In the genomic region with DNA sequence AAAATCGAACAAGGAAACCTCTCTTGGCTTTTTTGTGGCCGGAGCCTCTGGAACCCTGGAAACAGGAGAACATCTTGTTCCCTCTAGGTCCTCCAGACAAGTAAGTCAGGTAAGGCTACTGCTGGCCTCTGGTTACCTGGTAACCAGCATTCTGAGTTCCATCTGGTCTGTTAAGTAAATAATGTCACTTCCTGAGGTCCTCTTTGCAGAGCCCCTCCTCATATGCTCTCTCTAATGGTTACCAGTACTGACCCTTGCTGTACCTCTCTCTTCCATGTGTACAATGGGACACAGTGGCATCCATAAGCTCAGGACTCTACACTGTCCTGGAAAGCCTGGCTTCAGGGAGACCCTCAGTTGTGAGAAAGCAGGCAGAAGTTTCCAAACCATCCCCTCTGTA, we compare ENCODE assay signal across 26 mouse cellular contexts. TPM values are rescaled to one million over a fixed set of nuclear protein-coding genes. Genes with fewer than 3 reads are reported as not detected.
"Had no signal": no experiment of that assay in that cellular context is flagged by ENCODE, and none has a peak within 500 bp of the region (broad histone marks: within the 10 kb centered on the region; RNA-seq: fewer than 3 reads in every experiment).

Gm6309 (minus strand) TSS at position 101 of the 400 bp plus-strand sequence.

RNA-seq across cellular contexts. Expression of gene Gm6309, which starts in this region (rescaled TPM):
- polyA plus RNA-seq: heart, embryonic 11.5 days; heart, embryonic 12.5 days; heart, embryonic 13.5 days; heart, embryonic 14.5 days; heart, embryonic 15.5 days; heart, embryonic 16.5 days; heart, postnatal 0 days; hindbrain, embryonic 10.5 days; hindbrain, embryonic 11.5 days; hindbrain, embryonic 12.5 days; hindbrain, embryonic 13.5 days; hindbrain, embryonic 14.5 days; hindbrain, embryonic 15.5 days; hindbrain, embryonic 16.5 days; hindbrain, postnatal 0 days; inflammation-experienced regulatory T-cells, adult 6 months; intestine, embryonic 14.5 days; intestine, embryonic 15.5 days; intestine, embryonic 16.5 days; intestine, postnatal 0 days; kidney, adult 2 months; kidney, embryonic 14.5 days; kidney, embryonic 15.5 days; kidney, embryonic 16.5 days; kidney, postnatal 0 days; large intestine, adult 2 months had no signal
